Mouse (Mus musculus) heart, embryonic 11.5 days (tissue): Measurements from ENCODE around the gene Cdh23. TPM values are rescaled to one million over a fixed set of nuclear protein-coding genes. Genes with fewer than 3 reads are reported as not detected.

ENCODE experiments used
- ATAC-seq: fragments of 200-750 bp; cut with Nextera tagmentation; replicated peaks from 2 replicates; pipeline ENCODE4 v1.8.0; 2017; ENCODE audit warnings: moderate library complexity; ENCODE audit not compliant: insufficient number of reproducible peaks, low FRiP score, low TSS enrichment
- H3K27ac ChIP-seq: fragments of 300-500 bp; sonication (generic); 2 replicates; pipeline ENCODE4 v1.5.1; 2014; ENCODE audit warnings: mild to moderate bottlenecking, low read depth, low read length
- H3K27me3 ChIP-seq: fragments of 300-500 bp; sonication (generic); 2 replicates; pipeline ENCODE4 v1.6.1; 2014; ENCODE audit warnings: mild to moderate bottlenecking, low read length, mixed read lengths; ENCODE audit not compliant: control insufficient read depth, insufficient read depth
- H3K36me3 ChIP-seq: fragments of 300-500 bp; sonication (generic); 2 replicates; pipeline ENCODE4 v1.6.1; 2014; ENCODE audit warnings: mild to moderate bottlenecking, low read length, moderate library complexity, mixed read lengths; ENCODE audit not compliant: control insufficient read depth, insufficient read depth
- H3K4me1 ChIP-seq: fragments of 300-500 bp; sonication (generic); 2 replicates; pipeline ENCODE4 v1.6.1; 2014; ENCODE audit warnings: low read length; ENCODE audit not compliant: control insufficient read depth, insufficient read depth
- H3K4me2 ChIP-seq: fragments of 300-500 bp; sonication (generic); 2 replicates; pipeline ENCODE4 v1.6.1; 2014; ENCODE audit warnings: mild to moderate bottlenecking, moderate library complexity
- H3K4me3 ChIP-seq: fragments of 300-500 bp; sonication (generic); 2 replicates; pipeline ENCODE4 v1.5.1; 2014; ENCODE audit warnings: low read depth, low read length
- H3K9ac ChIP-seq: fragments of 300-500 bp; sonication (generic); 2 replicates; pipeline ENCODE4 v1.6.1; 2014; ENCODE audit warnings: mild to moderate bottlenecking, low read depth, low read length, moderate library complexity
- H3K9me3 ChIP-seq: fragments of 300-500 bp; sonication (generic); replicated peaks from 2 replicates; pipeline ENCODE4 v1.6.1; 2016; ENCODE audit warnings: low read length; ENCODE audit not compliant: control insufficient read depth
- WGBS: fragments of 180-500 bp; shearing (Covaris S2); extraction: QIAGEN DNeasy Blood & Tissue Kit; methylation state at CpG from one replicate; pipeline ENCODE4 v1.1.7; 2014; ENCODE audit not compliant: insufficient replicate concordance; 5-methylcytosine and 5-hydroxymethylcytosine counted together
- polyA plus RNA-seq: library from polyadenylated mRNA; unstranded; fragments of >200 nt; fragmentation: Nextera tagmentation; extraction: Ambion mirVana; gene quantifications from 2 replicates; pipeline ENCODE4 v1.2.1, GENCODE M21; 2014

The Cdh23 gene
- polyA plus RNA-seq, 1 experiment from 2014 or later, result 0.27 TPM

DNA sequence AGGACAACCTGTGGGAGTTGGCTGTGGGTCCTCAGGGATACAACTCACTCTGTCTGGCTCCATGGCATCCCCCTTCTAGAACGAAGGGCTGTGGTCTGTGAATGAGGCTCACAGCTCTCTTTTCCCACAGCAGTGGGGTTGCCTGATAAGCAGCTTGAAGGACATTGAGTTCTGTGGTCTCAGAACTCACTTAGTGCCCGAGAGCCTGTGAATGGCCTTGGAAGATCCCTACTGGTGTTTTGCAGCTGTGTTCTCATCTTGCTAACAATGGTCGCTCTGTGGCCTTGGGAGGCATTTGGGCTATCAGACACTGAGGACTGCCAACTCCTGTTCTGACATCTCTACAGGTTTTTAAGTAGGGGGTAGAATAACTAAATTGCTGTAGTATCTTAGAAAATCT is 400.9 kb downstream of the Cdh23 start:
- Histone ChIP-seq H3K27me3 (no peaks in the 10 kb centered on the region), H3K4me3 (no peak overlapping the region), H3K4me1 (peaks cover 16% of the 10 kb centered on the region), H3K4me2 (no peak overlapping the region), H3K9me3 (no peaks in the 10 kb centered on the region), H3K9ac (no peak overlapping the region), H3K36me3 (peaks cover 21% of the 10 kb centered on the region), H3K27ac (no peak overlapping the region)
- no peak for ATAC-seq
- WGBS, result 77% methylated on average over 3 of the region's 3 CpGs

GRCm38 (mm10) chr10:60294621-60295020 is 401.7 kb downstream of the Cdh23 start:
- H3K27ac ChIP-seq, result no peak overlapping the region
- H3K4me2 ChIP-seq, result no peak overlapping the region
- ATAC-seq, result no peak
- H3K4me1 ChIP-seq, result peaks cover 23% of the 10 kb centered on the region
- H3K36me3 ChIP-seq, result peaks cover 16% of the 10 kb centered on the region
- no peak overlapping the region for H3K4me3 ChIP-seq
- 77% methylated on average over 7 of the region's 7 CpGs for WGBS
- H3K9ac ChIP-seq, result no peak overlapping the region
- no peaks in the 10 kb centered on the region for H3K27me3 ChIP-seq
- H3K9me3 ChIP-seq, result no peaks in the 10 kb centered on the region

- Histone ChIP-seq H3K4me1 (peaks cover 33% of the 10 kb centered on the region), H3K4me2 (no peak overlapping the region), H3K9me3 (no peaks in the 10 kb centered on the region), H3K9ac (no peak overlapping the region), H3K4me3 (no peak overlapping the region), H3K27ac (no peak overlapping the region), H3K36me3 (peaks cover 10% of the 10 kb centered on the region), H3K27me3 (no peaks in the 10 kb centered on the region)
- ATAC-seq, result no peak
- WGBS, result 77% methylated on average over 8 of the region's 8 CpGs
These were observed 404.1 kb downstream of the Cdh23 start for GRCm38 (mm10) chr10:60292209-60292608.

DNA sequence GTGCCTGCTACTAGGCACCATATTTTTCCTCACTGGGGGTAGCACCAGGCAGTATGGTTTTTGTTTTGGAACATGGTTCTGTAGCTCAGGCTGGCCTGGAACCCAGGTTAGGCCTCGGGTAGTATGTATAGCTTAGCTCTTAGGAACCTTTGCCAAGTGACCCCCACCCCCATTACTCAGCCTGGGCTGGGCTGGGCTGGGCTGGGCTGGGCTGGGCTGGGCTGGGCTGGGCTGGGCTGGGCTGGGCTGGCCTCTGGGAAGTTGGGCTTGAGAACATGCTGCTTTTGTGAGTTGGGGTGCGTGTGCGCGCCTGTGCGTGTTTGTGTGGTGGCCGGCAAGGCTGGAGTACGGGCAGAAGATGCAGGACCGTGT is 405.6 kb downstream of the Cdh23 start:
- H3K4me3 ChIP-seq, result no peak overlapping the region
- 77% methylated on average over 8 of the region's 8 CpGs for WGBS
- no peaks in the 10 kb centered on the region for H3K27me3 ChIP-seq
- H3K4me1 ChIP-seq, result peaks cover 40% of the 10 kb centered on the region
- H3K27ac ChIP-seq, result no peak overlapping the region; the same call in 1 of the 2 replicates
- no peaks in the 10 kb centered on the region for H3K9me3 ChIP-seq
- no peak for ATAC-seq
- no peak overlapping the region for H3K9ac ChIP-seq
- H3K4me2 ChIP-seq, result no peak overlapping the region; the same call in 1 of the 2 replicates
- H3K36me3 ChIP-seq, result peaks cover 10% of the 10 kb centered on the region

DNA sequence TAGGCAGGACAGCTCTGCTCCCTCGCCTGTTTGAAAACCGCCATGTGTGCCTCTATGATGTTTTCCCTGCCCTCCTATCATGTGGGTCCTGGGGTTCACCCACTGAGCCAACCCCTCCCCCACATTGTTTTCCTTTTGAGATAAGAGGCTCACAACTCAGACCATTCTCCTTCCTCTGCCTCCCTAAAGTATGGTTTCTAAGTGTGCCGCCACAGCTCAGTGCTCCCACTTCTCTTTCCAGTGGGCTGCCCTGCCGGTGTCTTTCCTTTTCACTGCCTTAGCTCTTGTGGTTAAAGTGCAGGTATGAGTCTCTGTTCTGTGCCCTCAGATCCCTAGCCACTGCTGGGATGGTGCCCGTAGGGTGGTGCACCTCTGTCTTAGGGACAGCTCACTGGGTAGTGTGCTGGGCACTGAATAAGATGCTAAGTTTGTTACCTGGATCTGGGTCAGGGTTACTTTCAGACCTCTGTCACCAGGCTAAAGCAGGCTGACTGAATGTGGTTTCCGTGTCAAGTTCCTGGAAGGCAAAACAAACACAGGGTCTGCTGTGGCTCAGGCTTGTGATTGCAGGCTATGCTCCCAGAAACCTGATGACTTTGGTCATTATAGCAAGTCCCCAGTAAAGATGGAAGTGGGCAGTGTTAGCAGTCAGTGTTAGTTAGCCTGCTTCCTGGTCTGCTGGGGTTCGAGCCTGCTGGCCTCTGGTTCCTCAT is 406.1 kb downstream of the Cdh23 start:
- no peak overlapping the region for H3K4me3 ChIP-seq
- 37% methylated on average over 7 of the region's 7 CpGs for WGBS
- no peaks in the 10 kb centered on the region for H3K27me3 ChIP-seq
- H3K27ac ChIP-seq, result peak overlapping the region; percentile 30; the same call in 1 of the 2 replicates
- H3K9ac ChIP-seq, result no peak overlapping the region
- H3K36me3 ChIP-seq, result peaks cover 10% of the 10 kb centered on the region
- peak overlapping the region; percentile 1; the same call in 1 of the 2 replicates for H3K4me2 ChIP-seq
- H3K9me3 ChIP-seq, result no peaks in the 10 kb centered on the region
- ATAC-seq, result no peak
- peaks cover 45% of the 10 kb centered on the region for H3K4me1 ChIP-seq

- WGBS, result 74% methylated on average over 8 of the region's 8 CpGs
- ATAC-seq, result no peak
- peaks cover 4% of the 10 kb centered on the region for H3K36me3 ChIP-seq
- H3K4me3 ChIP-seq, result no peak overlapping the region
- H3K9ac ChIP-seq, result no peak overlapping the region
- no peaks in the 10 kb centered on the region for H3K27me3 ChIP-seq
- peaks cover 55% of the 10 kb centered on the region for H3K4me1 ChIP-seq
- no peaks in the 10 kb centered on the region for H3K9me3 ChIP-seq
- peak overlapping the region; percentile 12; the same call in 1 of the 2 replicates for H3K27ac ChIP-seq
- no peak overlapping the region for H3K4me2 ChIP-seq
These were observed 407.1 kb downstream of the Cdh23 start for GRCm38 (mm10) chr10:60289216-60289615.

DNA sequence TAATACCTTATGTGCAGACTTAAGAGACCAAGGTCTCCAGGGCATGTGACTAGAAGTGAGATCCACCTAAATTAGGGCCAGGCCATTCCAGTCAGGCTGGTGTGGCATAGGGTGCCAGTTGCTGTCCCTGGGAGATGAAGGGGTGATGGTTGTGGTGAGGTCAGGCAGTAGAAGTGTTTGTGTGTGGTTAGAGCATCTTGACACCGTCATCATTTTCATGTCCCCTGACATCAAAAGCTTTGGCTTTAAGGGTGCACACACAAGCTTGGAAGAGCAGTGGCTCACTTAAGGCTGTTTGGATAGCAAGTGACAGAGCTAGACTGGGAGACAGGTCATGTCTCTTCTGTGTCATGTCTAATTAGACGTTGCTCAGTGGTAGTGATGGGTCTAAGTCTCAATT is 408.6 kb downstream of the Cdh23 start:
- Histone ChIP-seq H3K4me1 (peaks cover 58% of the 10 kb centered on the region), H3K9ac (no peak overlapping the region), H3K36me3 (no peaks in the 10 kb centered on the region), H3K9me3 (no peaks in the 10 kb centered on the region), H3K27ac (no peak overlapping the region), H3K4me3 (no peak overlapping the region), H3K27me3 (no peaks in the 10 kb centered on the region), H3K4me2 (no peak overlapping the region)
- 73% methylated on average over 2 of the region's 2 CpGs for WGBS
- ATAC-seq, result no peak

- H3K9me3 ChIP-seq, result no peaks in the 10 kb centered on the region
- H3K27ac ChIP-seq, result no peak overlapping the region
- H3K9ac ChIP-seq, result no peak overlapping the region
- H3K4me2 ChIP-seq, result no peak overlapping the region
- no peaks in the 10 kb centered on the region for H3K27me3 ChIP-seq
- H3K4me3 ChIP-seq, result no peak overlapping the region
- no peaks in the 10 kb centered on the region for H3K36me3 ChIP-seq
- H3K4me1 ChIP-seq, result peaks cover 57% of the 10 kb centered on the region
- WGBS, result 84% methylated on average over 4 of the region's 4 CpGs
- no peak for ATAC-seq
These were observed 409.1 kb downstream of the Cdh23 start for GRCm38 (mm10) chr10:60287161-60287560.

- no peak overlapping the region for H3K4me3 ChIP-seq
- no peak overlapping the region for H3K27ac ChIP-seq
- whole genome bisulfite sequencing, result 91% methylated on average over 7 of the region's 7 CpGs
- no peaks in the 10 kb centered on the region for H3K36me3 ChIP-seq
- no peaks in the 10 kb centered on the region for H3K27me3 ChIP-seq
- no peak overlapping the region for H3K4me2 ChIP-seq
- H3K4me1 ChIP-seq, result peaks cover 53% of the 10 kb centered on the region
- H3K9me3 ChIP-seq, result no peaks in the 10 kb centered on the region
- ATAC-seq, result no peak
- no peak overlapping the region for H3K9ac ChIP-seq
These were observed 409.7 kb downstream of the Cdh23 start for GRCm38 (mm10) chr10:60286546-60286945.
